Mouse (Mus musculus) stomach, postnatal 0 days (tissue): ENCODE results near the gene Slc17a2. TPM values are rescaled to one million over a fixed set of nuclear protein-coding genes. Genes with fewer than 3 reads are reported as not detected.
A peak's percentile ranks its signal among the peaks of the same experiment; 100 is the strongest.

ENCODE experiments used
- ATAC-seq: fragments of 200-750 bp; cut with Nextera tagmentation; 2 replicates; pipeline ENCODE4 v1.8.0; 2017; ENCODE audit not compliant: low FRiP score, low TSS enrichment
- DNase-seq: peaks from one replicate; pipeline ENCODE4 v3.0.0-alpha.2; 2016; ENCODE audit warnings: low spot score
- H3K27ac ChIP-seq: fragments of 300-500 bp; sonication (generic); replicated peaks from 2 replicates; pipeline ENCODE4 v1.5.1; 2014; ENCODE audit warnings: mild to moderate bottlenecking, control low read depth
- H3K27me3 ChIP-seq: fragments of 300-500 bp; sonication (generic); 2 replicates; pipeline ENCODE4 v1.6.1; 2014; ENCODE audit warnings: low read length; ENCODE audit not compliant: control insufficient read depth, insufficient read depth
- H3K36me3 ChIP-seq: fragments of 300-500 bp; sonication (generic); 2 replicates; pipeline ENCODE4 v1.6.1; 2014; ENCODE audit warnings: low read length, mixed read lengths; ENCODE audit not compliant: control insufficient read depth, insufficient read depth
- H3K4me1 ChIP-seq: fragments of 300-500 bp; sonication (generic); replicated peaks from 2 replicates; pipeline ENCODE4 v1.6.1; 2014; ENCODE audit warnings: antibody characterized with exemption; ENCODE audit not compliant: control insufficient read depth, insufficient read depth
- H3K4me2 ChIP-seq: fragments of 300-500 bp; sonication (generic); replicated peaks from 2 replicates; pipeline ENCODE4 v1.6.1; 2014; ENCODE audit warnings: low read depth, mild to moderate bottlenecking, control low read depth, moderate library complexity
- H3K4me3 ChIP-seq: fragments of 300-500 bp; sonication (generic); 2 replicates; pipeline ENCODE4 v1.5.1; 2014; ENCODE audit warnings: low read depth, low read length, control low read depth
- H3K9ac ChIP-seq: fragments of 300-500 bp; sonication (generic); 2 replicates; pipeline ENCODE4 v1.6.1; 2014; ENCODE audit warnings: mild to moderate bottlenecking, low read length, control low read depth, mixed read lengths
- H3K9me3 ChIP-seq: fragments of 300-500 bp; sonication (generic); 2 replicates; pipeline ENCODE4 v1.6.1; 2016; ENCODE audit warnings: low read length; ENCODE audit not compliant: control insufficient read depth
- CTCF ChIP-seq: IDR thresholded peaks from 2 replicates; pipeline ENCODE4 v1.5.1; 2016; ENCODE audit warnings: antibody characterized with exemption, low read depth, mild to moderate bottlenecking, moderate library complexity
- EP300 ChIP-seq: optimal IDR thresholded peaks from 2 replicates; pipeline ENCODE3; 2016; ENCODE audit warnings: antibody characterized with exemption
- WGBS: fragments of 180-500 bp; shearing (Covaris S2); extraction: QIAGEN DNeasy Blood & Tissue Kit; methylation state at CpG from one replicate; pipeline ENCODE4 v1.1.7; 2014; 5-methylcytosine and 5-hydroxymethylcytosine counted together
- polyA plus RNA-seq: library from polyadenylated mRNA; unstranded; fragments of >200 nt; fragmentation: Nextera tagmentation; extraction: Ambion mirVana; gene quantifications from 2 replicates; pipeline ENCODE4 v1.2.1, GENCODE M21; 2015

Gene Slc17a2
- polyA plus RNA-seq: 0.59 and 0.61 TPM in 2 replicates

DNA sequence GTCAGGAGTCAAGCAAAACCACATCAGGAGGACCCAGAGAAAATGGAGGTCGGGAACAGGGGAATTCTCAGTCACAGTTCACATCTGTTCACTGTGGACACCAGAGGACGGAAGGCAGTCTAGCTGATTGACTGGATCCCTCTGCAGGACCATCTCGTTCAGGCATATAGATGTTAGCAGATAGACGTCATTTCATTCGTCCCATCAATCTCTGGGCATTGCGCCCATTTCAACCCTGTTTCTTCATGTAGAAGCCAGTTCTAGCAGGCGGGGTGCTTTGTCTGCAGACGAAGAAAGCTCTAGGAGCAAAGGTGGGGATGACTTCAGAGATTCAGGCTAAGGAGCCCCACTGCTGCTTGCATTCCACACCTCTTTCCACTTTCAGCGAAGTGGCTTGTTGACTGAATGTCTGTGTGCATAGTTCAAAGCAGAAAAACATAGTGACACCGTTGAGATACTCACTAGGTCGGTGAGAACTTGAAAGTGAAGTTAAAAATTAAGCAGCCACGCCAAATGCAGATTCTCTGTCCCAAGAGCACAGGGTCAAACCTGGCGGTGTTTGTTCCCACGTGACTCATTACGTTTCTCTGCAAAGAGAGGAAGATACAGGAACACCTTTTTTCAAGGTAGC is at the start of gene Slc17a2:
TSS of gene Slc17a2 (plus strand) at position 572 of the 631 bp plus-strand sequence.
- 62% methylated on average over 15 of the region's 15 CpGs for WGBS
- ATAC-seq: peak; percentile 81

DNA sequence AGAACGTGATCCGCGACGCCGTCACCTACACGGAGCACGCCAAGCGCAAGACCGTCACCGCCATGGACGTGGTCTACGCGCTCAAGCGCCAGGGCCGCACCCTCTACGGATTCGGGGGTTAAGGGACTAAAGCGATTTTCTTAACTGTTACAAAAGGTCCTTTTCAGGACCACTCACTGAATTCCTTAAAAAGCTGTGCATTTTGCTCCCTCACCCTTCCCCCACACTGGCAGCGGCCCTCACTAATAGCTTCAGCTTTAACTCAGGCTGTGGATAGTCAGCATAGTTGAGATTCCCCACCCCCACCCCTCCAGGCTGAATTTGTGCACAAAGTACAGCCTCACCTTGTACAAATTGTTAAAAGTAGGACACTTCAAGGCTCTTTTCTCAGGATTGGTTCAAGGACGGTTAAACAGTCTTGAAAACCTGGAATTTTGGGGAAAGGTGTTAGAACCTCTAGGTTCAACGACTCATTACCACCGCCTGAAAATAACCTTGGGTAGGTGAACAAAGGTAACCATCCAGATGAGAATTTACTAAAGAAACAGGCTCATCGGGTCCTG is 49.5 kb upstream of the Slc17a2 start:
- under 1% methylated on average over 15 of the region's 23 CpGs for WGBS
- DNase-seq (peak; percentile 56), ATAC-seq (0 out of 2 replicates have a peak, but pooled peaks have one; percentile 1)
- TF ChIP-seq CTCF (no peak), EP300 (no peak)
- Histone ChIP-seq H3K4me3 (peak overlapping the region; percentile 35), H3K36me3 (no peaks in the 10 kb centered on the region), H3K27me3 (no peaks in the 10 kb centered on the region), H3K9me3 (no peaks in the 10 kb centered on the region), H3K4me1 (no peaks in the 10 kb centered on the region), H3K9ac (peak overlapping the region; percentile 61), H3K4me2 (peak overlapping the region; percentile 52), H3K27ac (peak overlapping the region; percentile 90)

More for the DNA sequence above, at the start of gene Slc17a2:
- no peak within 1 kb of the TSS for H3K4me2 ChIP-seq
- H3K27ac ChIP-seq: no peak within 1 kb of the TSS
- peak; percentile 21 for DNase-seq
- H3K9me3 ChIP-seq: no peaks in the 10 kb centered on the region
- no peaks in the 10 kb centered on the region for H3K36me3 ChIP-seq
- H3K9ac ChIP-seq: no peak within 1 kb of the TSS
- H3K4me3 ChIP-seq: no peak within 1 kb of the TSS
- H3K4me1 ChIP-seq: no peaks in the 10 kb centered on the region
- TF ChIP-seq EP300 (no peak), CTCF (no peak)
- H3K27me3 ChIP-seq: no peaks in the 10 kb centered on the region

GRCm38 (mm10) chr13:23757921-23758320 is 48.9 kb upstream of the Slc17a2 start:
- no peak overlapping the region for H3K4me3 ChIP-seq
- H3K27ac ChIP-seq: no peak overlapping the region
- H3K4me1 ChIP-seq: no peaks in the 10 kb centered on the region
- ATAC-seq (no peak), DNase-seq (no peak)
- no peaks in the 10 kb centered on the region for H3K27me3 ChIP-seq
- no peak overlapping the region for H3K9ac ChIP-seq
- 43% methylated on average over 3 of the region's 3 CpGs for whole genome bisulfite sequencing
- TF ChIP-seq EP300 (no peak), CTCF (no peak)
- H3K36me3 ChIP-seq: no peaks in the 10 kb centered on the region
- H3K9me3 ChIP-seq: no peaks in the 10 kb centered on the region
- no peak overlapping the region for H3K4me2 ChIP-seq

GRCm38 (mm10) chr13:23759251-23759771 is 47.5 kb upstream of the Slc17a2 start:
- no peaks in the 10 kb centered on the region for H3K9me3 ChIP-seq
- no peaks in the 10 kb centered on the region for H3K27me3 ChIP-seq
- H3K4me2 ChIP-seq: no peak overlapping the region
- WGBS: 60% methylated on average over 3 of the region's 3 CpGs
- H3K4me1 ChIP-seq: peaks cover 3% of the 10 kb centered on the region; the same call in 1 of the 2 replicates
- ATAC-seq (no peak), DNase-seq (no peak)
- H3K4me3 ChIP-seq: no peak overlapping the region
- H3K36me3 ChIP-seq: no peaks in the 10 kb centered on the region
- H3K27ac ChIP-seq: no peak overlapping the region
- TF ChIP-seq CTCF (no peak), EP300 (no peak)
- H3K9ac ChIP-seq: no peak overlapping the region

DNA sequence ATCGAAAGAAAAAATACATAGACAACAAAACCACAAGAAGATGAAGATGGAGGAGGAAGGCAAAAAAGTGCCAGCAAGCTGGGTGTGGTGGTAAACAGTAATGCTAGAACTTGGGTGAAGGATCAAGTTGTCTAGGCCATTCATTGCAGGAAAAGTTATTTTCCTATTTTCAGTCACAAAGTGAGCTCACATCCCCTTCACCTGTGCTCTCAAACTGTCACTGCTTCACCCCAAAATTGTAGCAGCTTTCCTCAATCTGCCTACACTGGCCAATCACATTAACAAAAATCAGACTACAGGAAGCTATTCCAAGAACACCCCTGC is 46.9 kb upstream of the Slc17a2 start:
- no peak overlapping the region for H3K4me3 ChIP-seq
- no peak for ATAC-seq

More for the DNA sequence above, 46.9 kb upstream of the Slc17a2 start:
- WGBS: 71% methylated on average over 1 of the region's 1 CpGs
- Histone ChIP-seq H3K4me2 (no peak overlapping the region), H3K9me3 (no peaks in the 10 kb centered on the region), H3K27me3 (no peaks in the 10 kb centered on the region), H3K9ac (no peak overlapping the region), H3K27ac (no peak overlapping the region), H3K36me3 (no peaks in the 10 kb centered on the region), H3K4me1 (peaks cover 3% of the 10 kb centered on the region; the same call in 1 of the 2 replicates)
- TF ChIP-seq EP300 (no peak), CTCF (no peak)
- DNase-seq: no peak
